Mouse (Mus musculus) lung, adult 2 months (tissue): Measurements from ENCODE around the gene Nfkbib.

ENCODE experiments used
- CTCF ChIP-seq: fragments of 200-500 bp; IDR thresholded peaks from 2 replicates; pipeline ENCODE4 v1.5.1; 2011; ENCODE audit warnings: mild to moderate bottlenecking, low read length, control low read depth; ENCODE audit not compliant: insufficient read depth
- POLR2A ChIP-seq: fragments of 200-500 bp; IDR thresholded peaks from 2 replicates; pipeline ENCODE4 v1.6.1; 2011; ENCODE audit warnings: low read depth, mild to moderate bottlenecking, control low read depth, low read length, borderline replicate concordance; ENCODE audit errors: extremely low read depth

DNA sequence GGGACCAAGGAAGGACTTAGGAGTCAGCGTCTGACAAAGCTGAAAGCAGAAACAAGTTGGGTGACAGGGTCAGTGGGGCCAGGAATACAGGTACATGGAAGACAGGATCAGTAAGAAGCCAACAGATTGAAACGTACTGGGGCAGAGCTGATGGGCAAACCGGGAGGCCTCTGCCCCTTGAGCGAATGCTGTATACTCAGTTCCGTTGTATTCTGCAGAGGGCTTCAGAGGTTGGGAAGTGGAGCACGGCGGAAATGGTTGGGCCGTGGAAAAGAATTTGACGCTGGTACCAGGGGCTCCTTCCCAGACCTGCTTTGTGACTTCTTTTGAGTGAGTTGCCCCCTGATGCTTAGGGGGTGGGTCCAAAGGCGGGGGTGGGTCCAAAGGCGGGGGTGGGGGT lies 34.1 kb downstream of the Nfkbib start:
- TF ChIP-seq CTCF (no peak), POLR2A (no peak)
